Mouse (Mus musculus) heart, embryonic 13.5 days (tissue): Measurements from ENCODE around the gene Mre11a. TPM values are rescaled to one million over a fixed set of nuclear protein-coding genes. Genes with fewer than 3 reads are reported as not detected.

ENCODE experiments used
- ATAC-seq: fragments of 200-750 bp; cut with Nextera tagmentation; 2 replicates; pipeline ENCODE4 v1.8.0; 2017; ENCODE audit warnings: moderate TSS enrichment; ENCODE audit not compliant: insufficient number of reproducible peaks, low FRiP score, low TSS enrichment; ENCODE audit errors: extremely low read depth
- H3K27ac ChIP-seq: fragments of 300-500 bp; sonication (generic); replicated peaks from 2 replicates; pipeline ENCODE4 v1.5.1; 2015; ENCODE audit warnings: moderate library complexity, mild to moderate bottlenecking, inconsistent platforms
- H3K27me3 ChIP-seq: fragments of 300-500 bp; sonication (generic); replicated peaks from 2 replicates; pipeline ENCODE4 v1.6.1; 2015; ENCODE audit warnings: mild to moderate bottlenecking, inconsistent platforms
- H3K36me3 ChIP-seq: fragments of 300-500 bp; sonication (generic); 2 replicates; pipeline ENCODE4 v1.6.1; 2015; ENCODE audit warnings: mild to moderate bottlenecking, inconsistent platforms
- H3K4me1 ChIP-seq: fragments of 300-500 bp; sonication (generic); 2 replicates; pipeline ENCODE4 v1.6.1; 2015; ENCODE audit warnings: inconsistent platforms
- H3K4me2 ChIP-seq: fragments of 300-500 bp; sonication (generic); 2 replicates; pipeline ENCODE4 v1.6.1; 2015; ENCODE audit warnings: inconsistent platforms, mild to moderate bottlenecking, moderate library complexity
- H3K4me3 ChIP-seq: fragments of 300-500 bp; sonication (generic); 2 replicates; pipeline ENCODE4 v1.5.1; 2015; ENCODE audit warnings: moderate library complexity, mild to moderate bottlenecking, inconsistent platforms
- H3K9ac ChIP-seq: fragments of 300-500 bp; sonication (generic); 2 replicates; pipeline ENCODE4 v1.6.1; 2015; ENCODE audit warnings: inconsistent platforms, mild to moderate bottlenecking, moderate library complexity
- H3K9me3 ChIP-seq: fragments of 300-500 bp; sonication (generic); 2 replicates; pipeline ENCODE4 v1.6.1; 2016; ENCODE audit warnings: inconsistent platforms
- WGBS: fragments of 180-500 bp; shearing (Covaris S2); methylation state at CpG from one replicate; pipeline ENCODE4 v1.1.7; 2015; ENCODE audit warnings: mixed read lengths; 5-methylcytosine and 5-hydroxymethylcytosine counted together
- polyA plus RNA-seq: library from polyadenylated mRNA; unstranded; fragments of >200 nt; fragmentation: Nextera tagmentation; extraction: Ambion mirVana; gene quantifications from 2 replicates; pipeline ENCODE4 v1.2.1, GENCODE M21; 2015

Mre11a gene
- polyA plus RNA-seq, 1 experiment from 2014 or later = 14.9 TPM

DNA sequence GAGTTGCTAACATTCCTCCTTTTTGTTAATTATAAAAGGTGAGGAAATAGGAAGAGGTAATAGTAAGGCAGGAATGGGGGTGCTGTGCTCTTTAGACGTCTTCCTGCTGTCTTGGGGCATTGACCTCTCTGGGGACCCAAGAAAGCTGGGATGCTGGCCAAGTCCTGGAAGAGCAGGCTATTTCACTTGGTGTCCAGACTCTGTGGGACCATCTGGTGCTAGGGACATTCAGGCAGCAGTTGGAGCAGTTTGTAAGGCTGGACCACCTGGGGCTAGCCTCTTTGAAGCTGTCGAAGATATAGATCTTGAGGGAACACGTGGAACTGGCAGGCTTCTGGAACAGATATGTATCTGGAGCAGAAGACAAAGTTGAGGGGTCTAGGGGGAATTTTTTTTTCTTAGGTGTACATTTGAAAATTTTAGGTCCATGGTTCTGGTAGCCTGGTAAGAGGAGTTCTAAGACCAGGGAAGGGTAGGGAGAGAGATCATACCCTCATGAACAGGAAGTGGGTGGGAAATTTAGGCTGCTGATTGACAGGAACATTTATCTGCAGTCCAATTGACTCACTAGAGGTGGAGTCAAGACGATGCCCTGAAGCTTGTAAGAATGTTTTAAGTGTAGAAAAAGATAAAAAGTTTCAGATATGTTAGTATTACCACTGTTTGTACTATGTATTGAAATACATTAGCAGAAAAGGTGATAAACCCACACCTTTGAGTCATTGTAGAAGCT, 72.6 kb downstream of the Mre11a start:
- peaks cover 62% of the 10 kb centered on the region for H3K27me3 ChIP-seq
- no peaks in the 10 kb centered on the region for H3K36me3 ChIP-seq
- ATAC-seq = no peak
- no peak overlapping the region for H3K4me2 ChIP-seq
- no peak overlapping the region for H3K9ac ChIP-seq
- 40% methylated on average over 4 of the region's 4 CpGs for WGBS
- H3K9me3 ChIP-seq = no peaks in the 10 kb centered on the region
- peaks cover 9% of the 10 kb centered on the region; the same call in 1 of the 2 replicates for H3K4me1 ChIP-seq
- no peak overlapping the region for H3K27ac ChIP-seq
- no peak overlapping the region for H3K4me3 ChIP-seq

DNA sequence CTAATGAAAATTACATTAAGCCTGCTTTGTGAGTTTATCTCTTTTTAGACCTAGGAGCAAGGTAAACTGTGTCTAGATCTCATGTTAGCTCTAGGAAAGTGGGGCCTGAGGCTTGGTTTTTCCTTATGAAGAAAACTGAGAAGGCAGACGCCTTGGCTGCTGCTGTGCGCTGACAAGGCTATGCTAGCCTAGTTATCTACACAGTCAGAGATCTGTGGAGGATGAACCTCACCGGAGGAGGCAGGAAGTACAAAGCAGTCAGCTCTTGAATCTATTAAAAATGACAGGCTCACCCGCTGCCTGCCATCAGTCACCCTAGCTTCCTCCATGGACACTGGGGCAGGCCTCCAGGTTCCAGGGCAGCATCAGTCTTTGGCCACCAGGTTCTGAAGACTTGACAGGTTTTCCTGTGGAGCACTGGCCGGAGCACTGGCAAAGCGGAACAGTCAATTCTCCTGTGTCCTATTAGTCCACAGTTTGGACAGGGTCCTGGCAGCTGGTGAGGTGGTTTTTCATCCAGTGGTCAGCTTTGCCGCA, 73.8 kb downstream of the Mre11a start:
- ATAC-seq = no peak

DNA sequence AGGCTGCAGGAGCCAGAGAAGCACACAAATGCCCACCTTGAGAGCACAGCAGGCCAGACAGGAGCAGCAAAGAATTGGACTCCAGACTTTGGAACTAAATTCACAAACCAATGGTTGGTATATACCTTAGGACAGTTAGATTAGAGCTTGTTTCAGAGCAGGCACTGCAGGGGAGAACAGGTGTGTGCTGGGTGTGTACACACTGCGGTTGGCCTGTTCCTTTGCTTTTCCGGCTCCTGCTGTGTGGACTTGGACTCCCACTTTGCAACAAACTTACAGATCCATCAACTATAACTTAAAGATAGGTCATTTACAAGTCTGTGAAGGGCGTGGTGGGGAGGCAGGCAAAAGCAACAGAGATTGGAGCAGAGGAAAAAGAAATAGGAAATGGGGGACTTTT, 74.3 kb downstream of the Mre11a start:
- H3K27me3 ChIP-seq = peaks cover 78% of the 10 kb centered on the region
- H3K36me3 ChIP-seq = no peaks in the 10 kb centered on the region
- no peaks in the 10 kb centered on the region for H3K9me3 ChIP-seq
- no peak overlapping the region for H3K9ac ChIP-seq
- no peak overlapping the region for H3K4me2 ChIP-seq
- ATAC-seq = no peak
- 75% methylated on average over 3 of the region's 3 CpGs for WGBS
- H3K4me1 ChIP-seq = peaks cover 9% of the 10 kb centered on the region; the same call in 1 of the 2 replicates
- no peak overlapping the region for H3K27ac ChIP-seq
- H3K4me3 ChIP-seq = no peak overlapping the region

More for the DNA sequence above, 73.8 kb downstream of the Mre11a start:
- Histone ChIP-seq H3K4me3 (no peak overlapping the region), H3K27ac (no peak overlapping the region), H3K9me3 (no peaks in the 10 kb centered on the region), H3K27me3 (peaks cover 73% of the 10 kb centered on the region), H3K36me3 (no peaks in the 10 kb centered on the region), H3K4me2 (no peak overlapping the region), H3K9ac (no peak overlapping the region), H3K4me1 (peaks cover 9% of the 10 kb centered on the region; the same call in 1 of the 2 replicates)
- 51% methylated on average over 7 of the region's 7 CpGs for WGBS

DNA sequence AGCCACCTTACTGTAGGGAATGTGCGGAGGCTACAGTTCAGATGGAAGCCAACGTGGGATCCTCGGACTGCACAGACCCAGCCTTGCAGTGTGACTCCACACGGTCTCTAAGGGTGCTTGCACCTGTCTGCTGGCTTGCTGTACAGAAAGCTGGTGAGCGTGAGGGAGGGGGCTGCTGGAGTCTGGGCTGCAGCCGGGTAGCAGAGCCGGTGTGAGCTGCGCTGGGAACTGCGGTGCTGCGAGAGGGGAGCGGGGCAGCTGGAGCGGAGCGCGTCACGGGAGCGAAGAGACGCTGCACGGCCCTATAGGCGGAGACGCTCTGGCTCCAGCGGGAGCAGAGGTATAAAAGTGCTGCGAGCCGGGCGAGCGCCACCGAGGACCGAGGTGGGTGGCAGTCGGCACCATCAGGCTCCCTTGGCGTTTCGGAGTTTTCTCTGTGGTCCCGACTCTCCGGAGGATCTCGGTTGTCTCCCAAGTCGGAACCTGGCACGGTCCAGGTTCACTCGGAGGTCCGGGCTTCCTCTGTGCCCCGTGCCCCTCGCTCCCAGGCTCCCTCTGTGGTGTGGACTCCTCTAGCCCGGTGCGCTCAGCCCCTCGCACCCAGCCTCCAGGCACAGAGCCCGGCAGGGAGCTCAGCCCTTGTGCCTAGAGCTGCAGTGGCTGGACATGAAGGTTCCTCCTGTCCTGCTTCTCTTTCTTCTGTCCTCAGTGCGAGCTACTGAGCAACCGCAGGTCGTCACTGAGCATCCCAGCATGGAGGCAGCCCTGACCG, 75.6 kb downstream of the Mre11a start, which contains the start of gene Gpr83:
Gene Gpr83 (plus strand): TSS at position 343 of the 772 bp plus-strand sequence.
- peak within 1 kb of the TSS; percentile 69 for H3K9ac ChIP-seq
- peaks cover 91% of the 10 kb centered on the region for H3K27me3 ChIP-seq
- 3% methylated on average over 47 of the region's 47 CpGs for WGBS

DNA sequence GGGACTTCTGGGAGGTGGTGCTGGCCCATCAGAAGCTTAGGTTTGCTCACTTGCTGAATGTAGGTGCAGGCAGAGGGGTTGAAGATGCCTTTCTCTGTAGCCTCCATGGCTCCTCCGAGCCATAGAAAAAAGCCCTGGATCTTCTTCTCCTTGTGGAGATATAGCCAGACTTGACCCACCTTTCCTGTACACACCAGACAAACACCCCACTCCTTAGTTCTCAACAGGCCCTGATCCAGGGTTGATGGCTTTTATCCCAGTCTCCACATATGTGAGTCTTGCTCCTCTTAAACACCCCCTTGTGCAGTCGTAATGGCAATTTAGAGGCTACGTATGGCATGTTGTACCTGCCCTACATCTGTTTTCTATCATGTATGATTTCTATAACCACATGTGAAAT, 78.7 kb downstream of the Mre11a start:
- ATAC-seq = no peak
- Histone ChIP-seq H3K9me3 (no peaks in the 10 kb centered on the region), H3K4me2 (no peak overlapping the region), H3K27ac (no peak overlapping the region), H3K4me3 (no peak overlapping the region), H3K27me3 (peaks cover 79% of the 10 kb centered on the region), H3K9ac (no peak overlapping the region), H3K36me3 (no peaks in the 10 kb centered on the region), H3K4me1 (peaks cover 9% of the 10 kb centered on the region; the same call in 1 of the 2 replicates)
- 88% methylated on average over 3 of the region's 3 CpGs for WGBS

More for the DNA sequence above, 75.6 kb downstream of the Mre11a start, which contains the start of gene Gpr83:
- H3K4me3 ChIP-seq = peak within 1 kb of the TSS; percentile 50
- peak within 1 kb of the TSS; percentile 81 for H3K4me2 ChIP-seq
- no peaks in the 10 kb centered on the region for H3K36me3 ChIP-seq
- H3K27ac ChIP-seq = no peak within 1 kb of the TSS
- H3K4me1 ChIP-seq = peaks cover 9% of the 10 kb centered on the region; the same call in 1 of the 2 replicates
- H3K9me3 ChIP-seq = no peaks in the 10 kb centered on the region
- no peak for ATAC-seq

DNA sequence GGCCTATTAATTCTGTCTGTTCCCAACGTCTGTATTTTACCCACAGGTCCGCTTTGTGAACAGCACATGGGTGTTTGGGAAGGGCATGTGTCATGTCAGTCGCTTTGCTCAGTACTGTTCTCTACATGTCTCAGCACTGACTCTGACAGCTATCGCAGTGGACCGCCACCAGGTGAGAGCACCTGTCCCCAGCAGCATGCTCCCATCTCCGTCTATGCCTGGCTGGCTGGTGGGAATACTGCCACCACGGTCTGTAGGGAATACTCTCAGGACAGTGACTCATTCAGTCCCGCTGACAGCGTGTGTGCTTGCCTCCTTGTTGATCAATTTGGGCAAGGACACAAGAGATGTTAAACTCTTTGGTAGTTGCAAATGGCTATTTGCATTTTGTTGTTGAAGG, 80.3 kb downstream of the Mre11a start:
- no peak for ATAC-seq
- 67% methylated on average over 9 of the region's 9 CpGs for WGBS
- Histone ChIP-seq H3K27me3 (peaks cover 63% of the 10 kb centered on the region), H3K9me3 (no peaks in the 10 kb centered on the region), H3K27ac (no peak overlapping the region), H3K4me2 (no peak overlapping the region), H3K4me3 (no peak overlapping the region), H3K36me3 (no peaks in the 10 kb centered on the region), H3K4me1 (peaks cover 7% of the 10 kb centered on the region; the same call in 1 of the 2 replicates), H3K9ac (no peak overlapping the region)

DNA sequence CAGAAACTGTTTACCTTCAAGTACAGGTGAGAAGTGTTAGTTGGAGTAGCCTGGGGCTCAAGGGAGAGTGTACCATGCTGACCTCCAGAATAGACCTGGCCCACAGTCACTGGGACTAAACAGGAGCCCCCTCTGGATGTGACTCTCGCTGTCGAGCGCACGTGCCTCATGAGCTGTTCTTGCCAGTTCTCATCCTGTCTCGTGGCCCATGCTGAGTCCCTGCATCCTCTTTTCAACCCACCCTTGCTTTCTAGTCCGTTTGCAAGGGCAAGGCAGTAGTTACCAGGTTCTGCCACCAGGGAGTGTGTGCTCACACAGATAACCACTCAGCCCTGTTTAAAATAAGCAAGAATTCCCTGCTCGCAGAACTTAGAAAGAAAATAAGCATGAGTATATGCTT, 82.5 kb downstream of the Mre11a start:
- Histone ChIP-seq H3K4me3 (no peak overlapping the region), H3K27me3 (peaks cover 41% of the 10 kb centered on the region), H3K4me1 (peaks cover 3% of the 10 kb centered on the region; the same call in 1 of the 2 replicates), H3K36me3 (no peaks in the 10 kb centered on the region), H3K4me2 (no peak overlapping the region), H3K27ac (no peak overlapping the region), H3K9me3 (no peaks in the 10 kb centered on the region), H3K9ac (no peak overlapping the region)
- ATAC-seq = no peak
- WGBS = 30% methylated on average over 7 of the region's 7 CpGs

DNA sequence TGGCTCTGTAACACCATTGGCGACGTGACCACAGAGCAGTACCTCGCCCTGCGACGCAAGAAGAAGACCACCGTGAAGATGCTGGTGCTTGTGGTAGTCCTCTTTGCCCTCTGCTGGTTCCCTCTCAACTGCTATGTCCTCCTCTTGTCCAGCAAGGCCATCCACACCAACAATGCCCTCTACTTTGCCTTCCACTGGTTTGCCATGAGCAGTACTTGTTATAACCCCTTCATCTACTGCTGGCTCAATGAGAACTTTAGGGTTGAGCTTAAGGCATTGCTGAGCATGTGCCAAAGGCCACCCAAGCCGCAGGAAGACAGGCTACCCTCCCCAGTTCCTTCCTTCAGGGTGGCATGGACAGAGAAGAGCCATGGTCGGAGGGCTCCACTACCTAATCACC, 83.9 kb downstream of the Mre11a start:
- H3K27ac ChIP-seq = no peak overlapping the region
- peaks cover 27% of the 10 kb centered on the region for H3K27me3 ChIP-seq
- peaks cover 11% of the 10 kb centered on the region for H3K4me1 ChIP-seq
- no peak overlapping the region for H3K9ac ChIP-seq
- no peak overlapping the region for H3K4me3 ChIP-seq
- no peak for ATAC-seq
- H3K4me2 ChIP-seq = no peak overlapping the region
- H3K9me3 ChIP-seq = no peaks in the 10 kb centered on the region
- WGBS = 86% methylated on average over 8 of the region's 8 CpGs
- no peaks in the 10 kb centered on the region for H3K36me3 ChIP-seq

DNA sequence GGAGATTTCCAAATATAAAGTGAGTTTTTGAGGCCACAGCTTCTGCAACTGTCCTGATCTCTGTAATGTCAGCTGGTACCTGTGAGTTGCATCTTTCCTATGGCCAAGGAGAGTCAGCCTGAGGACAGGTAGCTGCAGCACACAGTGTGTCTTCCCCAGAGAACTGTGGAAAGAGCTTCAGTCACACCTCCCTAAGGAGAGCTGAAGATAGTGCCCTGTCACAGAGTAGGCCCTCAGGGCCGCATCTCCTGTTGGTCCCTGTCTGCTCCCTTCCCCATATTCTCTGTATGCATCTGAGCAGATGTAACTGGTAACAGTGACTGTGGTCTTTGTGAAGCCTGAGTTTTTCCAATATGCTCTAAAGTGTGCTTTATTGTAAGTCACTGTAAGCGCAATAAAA, 85.9 kb downstream of the Mre11a start:
- 82% methylated on average over 2 of the region's 2 CpGs for WGBS
- no peak overlapping the region for H3K9ac ChIP-seq
- peaks cover 7% of the 10 kb centered on the region for H3K27me3 ChIP-seq
- no peak overlapping the region for H3K4me3 ChIP-seq
- H3K9me3 ChIP-seq = no peaks in the 10 kb centered on the region
- no peak overlapping the region for H3K27ac ChIP-seq
- H3K36me3 ChIP-seq = no peaks in the 10 kb centered on the region
- ATAC-seq = no peak
- H3K4me2 ChIP-seq = no peak overlapping the region
- H3K4me1 ChIP-seq = peaks cover 11% of the 10 kb centered on the region

DNA sequence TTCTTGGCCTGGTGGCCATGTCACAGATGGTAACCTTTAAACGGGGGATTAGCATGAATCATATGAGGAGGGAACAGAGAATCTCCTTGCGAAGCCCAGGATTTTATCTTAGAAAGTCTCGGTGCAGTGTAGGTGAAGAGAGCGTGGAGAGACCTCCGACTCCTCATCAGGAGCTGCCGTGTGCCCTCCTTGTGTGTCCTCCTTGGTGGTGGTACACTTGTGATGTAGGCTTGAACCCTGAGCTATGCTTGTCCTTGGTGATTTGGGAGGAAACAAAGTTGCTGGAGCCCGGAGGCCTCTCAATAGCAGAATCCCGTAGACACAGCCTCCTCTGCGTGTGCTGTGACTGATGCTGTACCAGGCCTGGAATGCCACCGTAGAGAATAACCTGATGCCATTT, 86.3 kb downstream of the Mre11a start:
- H3K9me3 ChIP-seq = no peaks in the 10 kb centered on the region
- H3K9ac ChIP-seq = no peak overlapping the region
- H3K27ac ChIP-seq = no peak overlapping the region
- H3K4me1 ChIP-seq = peaks cover 11% of the 10 kb centered on the region
- no peak overlapping the region for H3K4me3 ChIP-seq
- H3K36me3 ChIP-seq = no peaks in the 10 kb centered on the region
- WGBS = 84% methylated on average over 10 of the region's 10 CpGs
- ATAC-seq = no peak
- H3K27me3 ChIP-seq = peaks cover 5% of the 10 kb centered on the region
- H3K4me2 ChIP-seq = no peak overlapping the region

DNA sequence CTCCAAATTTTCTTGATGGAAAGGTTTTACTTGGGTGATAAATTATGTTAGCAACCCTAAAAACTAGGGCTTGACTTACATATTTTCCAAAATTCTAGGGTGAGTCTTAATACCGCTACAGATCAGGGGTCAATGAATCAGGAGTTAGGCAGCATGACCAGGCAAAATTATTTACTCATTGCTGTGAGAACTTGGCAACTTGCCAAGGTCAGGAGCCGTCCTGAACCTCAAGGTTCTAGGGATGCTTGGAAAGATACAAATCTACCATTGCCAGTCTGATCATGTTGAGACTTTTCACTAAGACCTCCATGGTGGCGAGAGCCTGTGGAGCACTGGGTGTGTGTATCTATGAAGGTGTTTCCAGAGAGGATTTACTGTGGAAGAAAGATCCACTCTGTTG, 87.1 kb downstream of the Mre11a start:
- Histone ChIP-seq H3K4me1 (peaks cover 11% of the 10 kb centered on the region), H3K9me3 (no peaks in the 10 kb centered on the region), H3K36me3 (no peaks in the 10 kb centered on the region), H3K4me2 (no peak overlapping the region), H3K27ac (no peak overlapping the region), H3K4me3 (no peak overlapping the region), H3K27me3 (peaks cover 4% of the 10 kb centered on the region), H3K9ac (no peak overlapping the region)
- no peak for ATAC-seq
- 65% methylated on average over 3 of the region's 3 CpGs for WGBS
